Mouse (Mus musculus) liver, adult 2 months (tissue): ENCODE data around the gene Rab19.

Source experiments
- CTCF ChIP-seq: fragments of 200-500 bp; IDR thresholded peaks from 2 replicates; pipeline ENCODE4 v1.5.1; 2011; ENCODE audit warnings: low read depth, low read length, control low read depth
- POLR2A ChIP-seq: fragments of 200-500 bp; IDR thresholded peaks from 2 replicates; pipeline ENCODE4 v1.6.1; 2011; ENCODE audit warnings: low read length, control low read depth; ENCODE audit not compliant: insufficient read depth; ENCODE audit errors: extremely low read depth

DNA sequence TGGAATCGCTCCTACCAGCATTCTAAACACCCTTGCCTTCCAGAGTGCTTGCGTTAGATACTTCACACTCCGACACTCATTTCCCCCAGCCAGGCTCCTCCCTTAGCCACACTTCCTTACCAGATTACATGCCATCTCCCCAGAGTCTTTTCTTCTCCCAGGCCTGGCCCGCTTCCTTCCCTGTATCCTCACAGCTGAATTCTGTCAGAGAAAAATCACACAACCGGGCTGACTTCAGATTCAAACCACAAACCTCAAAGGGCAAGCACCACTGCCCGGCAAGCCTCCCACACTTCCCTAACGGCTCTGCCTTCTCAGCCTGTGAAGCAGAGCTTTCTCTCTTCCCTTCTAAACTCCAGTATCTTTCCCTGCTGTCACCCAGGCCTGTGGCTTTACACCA is 8.2 kb upstream of the Rab19 start:
- no peak for TF ChIP-seq CTCF
- TF ChIP-seq POLR2A = no peak
